Mouse (Mus musculus) forebrain, postnatal 0 days (tissue): ENCODE data around the gene 3110040N11Rik. TPM values are rescaled to one million over a fixed set of nuclear protein-coding genes. Genes with fewer than 3 reads are reported as not detected.
A peak's percentile ranks its signal among the peaks of the same experiment; 100 is the strongest.
"Not testable (repeated sequence)": the region's sequence is repeated elsewhere in the genome, so short reads cannot be mapped to it uniquely, and the experiment has no call there.

ENCODE experiments used
- ATAC-seq: fragments of 200-750 bp; cut with Nextera tagmentation; 2 replicates; pipeline ENCODE4 v1.8.0; 2017; ENCODE audit warnings: mild to moderate bottlenecking, moderate library complexity
- DNase-seq: peaks from one replicate; pipeline ENCODE4 v3.0.0-alpha.2; 2015
- H3K27ac ChIP-seq: fragments of 300-500 bp; sonication (generic); 2 replicates; pipeline ENCODE4 v1.5.1; 2014; ENCODE audit warnings: low read depth, mild to moderate bottlenecking, antibody characterized with exemption, low read length, moderate library complexity, mixed read lengths
- H3K27me3 ChIP-seq: fragments of 300-500 bp; sonication (generic); 2 replicates; pipeline ENCODE4 v1.6.1; 2014; ENCODE audit warnings: mild to moderate bottlenecking, low read length, mixed read lengths; ENCODE audit not compliant: insufficient read depth
- H3K36me3 ChIP-seq: fragments of 300-500 bp; sonication (generic); 2 replicates; pipeline ENCODE4 v1.6.1; 2014; ENCODE audit warnings: mild to moderate bottlenecking, moderate library complexity; ENCODE audit not compliant: insufficient read depth
- H3K4me1 ChIP-seq: fragments of 300-500 bp; sonication (generic); 2 replicates; pipeline ENCODE4 v1.6.1; 2014; ENCODE audit warnings: antibody characterized with exemption; ENCODE audit not compliant: insufficient read depth
- H3K4me2 ChIP-seq: fragments of 300-500 bp; sonication (generic); 2 replicates; pipeline ENCODE4 v1.6.1; 2014; ENCODE audit warnings: low read depth, mild to moderate bottlenecking, moderate library complexity
- H3K4me3 ChIP-seq: fragments of 300-500 bp; sonication (generic); 2 replicates; pipeline ENCODE4 v1.5.1; 2014; ENCODE audit warnings: low read depth, low read length, mixed read lengths
- H3K9ac ChIP-seq: fragments of 300-500 bp; sonication (generic); 2 replicates; pipeline ENCODE4 v1.6.1; 2014; ENCODE audit warnings: mild to moderate bottlenecking
- H3K9me3 ChIP-seq: fragments of 300-500 bp; sonication (generic); 2 replicates; pipeline ENCODE4 v1.6.1; 2016; ENCODE audit warnings: low read length
- CTCF ChIP-seq: sonication (generic); IDR thresholded peaks from 2 replicates; pipeline ENCODE4 v1.5.1; 2016; ENCODE audit warnings: antibody characterized with exemption, control low read depth, low read depth
- WGBS: fragments of 180-500 bp; shearing (Covaris S2); extraction: QIAGEN DNeasy Blood & Tissue Kit; methylation state at CpG from one replicate; pipeline ENCODE4 v1.1.7; 2014; 5-methylcytosine and 5-hydroxymethylcytosine counted together
- polyA plus RNA-seq: library from polyadenylated mRNA; unstranded; fragments of >200 nt; fragmentation: Nextera tagmentation; extraction: Ambion mirVana; gene quantifications from 2 replicates; pipeline ENCODE4 v1.2.1, GENCODE M21; 2015
- total RNA-seq: library from RNA; depleted of rRNA; stranded (reverse); fragments of >200 nt; gene quantifications from 2 replicates; pipeline ENCODE4 v1.2.3, GENCODE M21; 2014; rRNA removed

3110040N11Rik gene
- total RNA-seq (46.3 and 50.9 TPM in 2 replicates), polyA plus RNA-seq (59.3 and 59.8 TPM in 2 replicates)

GRCm38 (mm10) chr7:81789095-81789757 lies at the start of gene 3110040N11Rik:
3110040N11Rik (minus strand) TSS chr7:81789478.
- H3K9me3 ChIP-seq = no peaks in the 10 kb centered on the region
- H3K36me3 ChIP-seq = peaks cover 7% of the 10 kb centered on the region
- peak within 1 kb of the TSS; percentile 88 for H3K4me2 ChIP-seq
- peak within 1 kb of the TSS; percentile 61 for H3K4me3 ChIP-seq
- peak within 1 kb of the TSS; percentile 99 for H3K27ac ChIP-seq
- ATAC-seq = peak; percentile 98
- 0 out of 2 replicates have a peak, but pooled peaks cover 5% of the 10 kb centered on the region for H3K4me1 ChIP-seq
- peak; percentile 97 for DNase-seq
- H3K27me3 ChIP-seq = no peaks in the 10 kb centered on the region
- WGBS = 2% methylated on average over 38 of the region's 38 CpGs
- TF ChIP-seq CTCF = peak; percentile 78
- H3K9ac ChIP-seq = peak within 1 kb of the TSS; percentile 88

GRCm38 (mm10) chr7:81837771-81838170 lies 48.5 kb upstream of the 3110040N11Rik start:
- H3K4me2 ChIP-seq, H3K9ac ChIP-seq, H3K9me3 ChIP-seq, H3K4me3 ChIP-seq, H3K4me1 ChIP-seq, ATAC-seq, H3K27ac ChIP-seq, DNase-seq, H3K36me3 ChIP-seq, H3K27me3 ChIP-seq: not testable (repeated sequence)
- WGBS = 87% methylated on average over 5 of the region's 5 CpGs

- 82% methylated on average over 5 of the region's 5 CpGs for WGBS
- H3K4me2 ChIP-seq = no peak overlapping the region
- H3K36me3 ChIP-seq = no peaks in the 10 kb centered on the region
- no peaks in the 10 kb centered on the region for H3K4me1 ChIP-seq
- DNase-seq (no peak), ATAC-seq (no peak)
- no peak overlapping the region for H3K4me3 ChIP-seq
- H3K27me3 ChIP-seq = no peaks in the 10 kb centered on the region
- H3K27ac ChIP-seq = no peak overlapping the region
- no peaks in the 10 kb centered on the region for H3K9me3 ChIP-seq
- no peak overlapping the region for H3K9ac ChIP-seq
- no peak for TF ChIP-seq CTCF
These were observed 46.2 kb upstream of the 3110040N11Rik start for GRCm38 (mm10) chr7:81835430-81835829.

GRCm38 (mm10) chr7:81834847-81835246 lies 45.6 kb upstream of the 3110040N11Rik start:
- DNase-seq (no peak), ATAC-seq (no peak)
- Histone ChIP-seq H3K27ac (no peak overlapping the region), H3K4me3 (no peak overlapping the region), H3K36me3 (no peaks in the 10 kb centered on the region), H3K9me3 (no peaks in the 10 kb centered on the region), H3K9ac (no peak overlapping the region), H3K4me2 (no peak overlapping the region), H3K27me3 (no peaks in the 10 kb centered on the region), H3K4me1 (no peaks in the 10 kb centered on the region)
- peak; percentile 18; the same call in 1 of the 2 replicates for TF ChIP-seq CTCF

- Histone ChIP-seq H3K9ac (peak within 1 kb of the TSS; percentile 87), H3K4me3 (peak within 1 kb of the TSS; percentile 71), H3K27ac (peak within 1 kb of the TSS; percentile 88), H3K4me1 (peaks cover 27% of the 10 kb centered on the region), H3K4me2 (peak within 1 kb of the TSS; percentile 58), H3K27me3 (no peaks in the 10 kb centered on the region), H3K36me3 (no peaks in the 10 kb centered on the region), H3K9me3 (no peaks in the 10 kb centered on the region)
- DNase-seq (peak; percentile 95), ATAC-seq (peak; percentile 94)
- 3% methylated on average over 56 of the region's 58 CpGs for WGBS
- TF ChIP-seq CTCF = no peak
These were observed 40.2 kb upstream of the 3110040N11Rik start, which contains the start of gene Btbd1 for GRCm38 (mm10) chr7:81829379-81829894. Btbd1 (minus strand) TSS chr7:81829431.

- H3K27ac ChIP-seq = peak overlapping the region; percentile 88
- DNase-seq = peak; percentile 71
- peak; percentile 73 for ATAC-seq
- peaks cover 27% of the 10 kb centered on the region for H3K4me1 ChIP-seq
- WGBS = under 1% methylated on average over 58 of the region's 91 CpGs
- TF ChIP-seq CTCF = no peak
- H3K4me2 ChIP-seq = peak overlapping the region; percentile 58
- H3K27me3 ChIP-seq = no peaks in the 10 kb centered on the region
- H3K36me3 ChIP-seq = no peaks in the 10 kb centered on the region
- H3K9ac ChIP-seq = peak overlapping the region; percentile 87
- H3K9me3 ChIP-seq = no peaks in the 10 kb centered on the region
- peak overlapping the region; percentile 71 for H3K4me3 ChIP-seq
These were observed 39.6 kb upstream of the 3110040N11Rik start for GRCm38 (mm10) chr7:81828681-81829378.
